Mouse (Mus musculus) bone marrow macrophage, adult 2 months (primary cell): ENCODE data around the gene Hscb. TPM values are rescaled to one million over a fixed set of nuclear protein-coding genes. Genes with fewer than 3 reads are reported as not detected.
A peak's percentile ranks its signal among the peaks of the same experiment; 100 is the strongest.

Experiments used
- H3K27ac ChIP-seq: 2 replicates; pipeline ENCODE4 v1.5.1; 2012; ENCODE audit warnings: low read depth, low read length; ENCODE audit not compliant: insufficient read depth
- H3K4me1 ChIP-seq: 2 replicates; pipeline ENCODE4 v1.6.1; 2012; ENCODE audit warnings: low read length; ENCODE audit not compliant: control insufficient read depth, insufficient read depth
- H3K4me3 ChIP-seq: 2 replicates; pipeline ENCODE4 v1.5.1; 2012; ENCODE audit warnings: mild to moderate bottlenecking, low read length, moderate library complexity; ENCODE audit not compliant: insufficient read depth
- CTCF ChIP-seq: IDR thresholded peaks from 2 replicates; pipeline ENCODE4 v1.5.1; 2012; ENCODE audit warnings: low read depth, mild to moderate bottlenecking, low read length, moderate library complexity
- POLR2A ChIP-seq: IDR thresholded peaks from 2 replicates; pipeline ENCODE4 v1.6.1; 2012; ENCODE audit warnings: mild to moderate bottlenecking, low read depth, low read length, borderline replicate concordance
- polyA plus RNA-seq: library from polyadenylated mRNA; stranded (reverse); fragments of >200 nt; gene quantifications from 2 replicates; pipeline ENCODE4 v1.2.4, GENCODE M21; 2012; ENCODE audit not compliant: missing spikeins, insufficient read depth, insufficient read length

The Hscb gene
- polyA plus RNA-seq, 1 experiment, result 58.7 TPM

- Histone ChIP-seq H3K4me1 (peaks cover 12% of the 10 kb centered on the region), H3K27ac (no peak overlapping the region), H3K4me3 (no peak overlapping the region)
- TF ChIP-seq CTCF (no peak), POLR2A (no peak)
Measured at GRCm38 (mm10) chr5:110781529-110782238, 57.9 kb downstream of the Hscb start.

DNA sequence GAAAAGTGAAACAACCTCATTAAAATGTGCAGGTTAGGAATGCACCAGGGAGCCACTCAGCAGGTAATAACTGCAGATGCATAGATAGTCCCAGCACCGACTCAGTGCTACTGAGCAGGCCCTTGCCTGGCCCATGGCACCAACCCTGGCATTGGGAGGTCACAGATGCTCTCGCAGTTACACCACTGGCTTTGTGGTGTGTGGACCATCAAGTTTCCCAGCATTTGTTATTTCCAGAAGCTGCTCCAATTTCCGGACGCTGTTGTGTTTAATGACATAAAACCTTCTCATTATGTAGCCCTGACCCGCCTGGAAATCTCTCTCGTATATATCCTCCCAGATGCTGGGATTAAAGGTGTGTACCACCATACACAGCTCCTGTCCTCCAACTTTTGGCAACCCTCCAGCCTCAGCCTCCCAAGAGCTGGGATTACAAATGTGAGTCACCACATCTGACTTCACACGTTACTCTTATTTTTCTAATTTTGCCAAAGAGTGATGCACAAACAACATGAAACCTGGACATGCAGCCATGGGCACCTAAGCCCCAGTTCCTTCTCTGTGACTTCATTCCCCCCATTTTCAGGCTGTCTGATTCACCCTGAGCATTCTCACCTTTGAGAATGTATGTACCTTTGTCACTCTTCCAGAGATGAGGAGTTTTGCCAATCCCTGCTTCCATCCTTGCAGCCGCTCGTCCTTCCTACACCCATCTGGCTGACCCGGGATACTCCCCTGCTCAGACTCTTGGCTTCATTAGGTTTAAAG is 58.6 kb downstream of the Hscb start:
- TF ChIP-seq CTCF (no peak), POLR2A (no peak)
- peaks cover 12% of the 10 kb centered on the region for H3K4me1 ChIP-seq
- H3K4me3 ChIP-seq, result peak overlapping the region; percentile 98
- no peak overlapping the region for H3K27ac ChIP-seq

- Histone ChIP-seq H3K4me1 (peaks cover 12% of the 10 kb centered on the region), H3K27ac (no peak within 1 kb of the TSS; the same call in 1 of the 2 replicates)
- TF ChIP-seq CTCF, result no peak
- TF ChIP-seq POLR2A, result no peak
Measured at GRCm38 (mm10) chr5:110779998-110780760, 59.4 kb downstream of the Hscb start, which contains the start of gene Pus1. Gene Pus1 (minus strand): TSS chr5:110780659.

DNA sequence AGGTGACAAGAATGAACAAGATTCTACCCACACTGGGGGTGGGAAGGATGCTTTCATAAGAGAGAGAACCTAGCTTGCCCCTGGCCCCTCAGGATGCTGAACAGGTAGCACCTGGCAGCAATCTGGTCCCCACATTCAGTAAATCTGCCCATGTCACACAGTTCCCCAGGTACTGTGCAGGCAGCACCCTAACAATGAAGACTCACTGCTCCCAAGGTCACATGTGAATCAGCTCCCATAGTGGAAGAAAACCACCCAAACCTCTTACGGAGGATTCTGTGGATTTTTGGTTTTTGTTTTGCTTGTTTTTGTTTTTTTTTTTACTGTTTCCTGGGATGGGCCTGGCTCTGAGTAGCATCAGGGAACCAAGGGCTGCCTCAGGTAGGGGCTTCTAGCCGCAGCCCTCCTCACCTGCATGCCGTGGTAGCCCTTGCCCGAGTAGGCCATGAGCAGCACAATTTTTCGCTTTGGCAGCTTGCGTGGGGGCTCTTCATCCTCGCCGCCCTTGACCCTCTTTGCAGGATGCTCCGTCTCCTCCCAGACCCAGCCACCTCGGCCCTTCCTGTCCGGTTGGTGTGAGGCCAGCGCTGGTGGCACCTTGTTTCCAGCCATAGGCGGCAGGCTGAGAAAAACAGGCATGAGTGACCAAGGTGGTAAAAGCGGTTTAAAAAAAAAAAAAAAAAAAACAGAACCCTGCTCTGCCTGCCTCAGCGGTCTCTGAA is 60.1 kb downstream of the Hscb start:
- H3K4me3 ChIP-seq, result peak overlapping the region; percentile 98
- TF ChIP-seq CTCF, result no peak
- no peak for TF ChIP-seq POLR2A
- peaks cover 12% of the 10 kb centered on the region for H3K4me1 ChIP-seq
- H3K27ac ChIP-seq, result no peak overlapping the region

More at GRCm38 (mm10) chr5:110779998-110780760, 59.4 kb downstream of the Hscb start, which contains the start of gene Pus1:
- H3K4me3 ChIP-seq, result peak within 1 kb of the TSS; percentile 98

Other genes with a start within 250 kb of the Hscb start
- gene Noc4l, start 186.4 kb downstream of the Hscb start, polyA plus RNA-seq, result 12.9 and 16.1 TPM in 2 replicates
- 10.1 and 13.6 TPM in 2 replicates for gene Ddx51, start 186.3 kb downstream of the Hscb start, polyA plus RNA-seq
- gene Ep400, start 69.1 kb downstream of the Hscb start, polyA plus RNA-seq, result 27.9 and 31.5 TPM in 2 replicates
- gene Pus1, start 59.1 kb downstream of the Hscb start, polyA plus RNA-seq, result 11.4 and 12.7 TPM in 2 replicates
- gene Ulk1, start 29.7 kb downstream of the Hscb start, polyA plus RNA-seq, result 46.3 and 55.4 TPM in 2 replicates
- gene Chek2, start 202 bp upstream of the Hscb start, polyA plus RNA-seq, result 32.6 and 33.5 TPM in 2 replicates
- gene Ttc28, start 40.0 kb upstream of the Hscb start, polyA plus RNA-seq, result 1.2 and 1.7 TPM in 2 replicates